Mouse (Mus musculus): ENCODE results near the gene Zfp579. TPM values are rescaled to one million over a fixed set of nuclear protein-coding genes. Genes with fewer than 3 reads are reported as not detected.
"Not testable (repeated sequence)": the region's sequence is repeated elsewhere in the genome, so short reads cannot be mapped to it uniquely, and the experiment has no call there.

Zfp579 gene
- polyA plus RNA-seq, 1 experiment from 2014 or later, result 25.7 TPM

GRCm38 (mm10) chr7:5030554-5031275 is 34.8 kb upstream of the Zfp579 start:
- H3K9ac ChIP-seq, result no peak overlapping the region
- H3K9me3 ChIP-seq, result peaks cover 40% of the 10 kb centered on the region
- H3K36me3 ChIP-seq, result peaks cover 98% of the 10 kb centered on the region
- 0 out of 2 replicates have a peak, but pooled peaks have one; percentile 20 for ATAC-seq (ENCODE audit: extremely low read depth, insufficient number of reproducible peaks, low FRiP score, low TSS enrichment)
- H3K4me1 ChIP-seq, result no peaks in the 10 kb centered on the region
- no peak overlapping the region for H3K27ac ChIP-seq (replicated peaks)
- no peak overlapping the region for H3K4me2 ChIP-seq
- 81% methylated on average over 63 of the region's 63 CpGs for WGBS
- H3K4me3 ChIP-seq, result 0 out of 2 replicates have a peak overlapping the region, but pooled peaks have one; percentile 1
- H3K27me3 ChIP-seq (replicated peaks), result no peaks in the 10 kb centered on the region

DNA sequence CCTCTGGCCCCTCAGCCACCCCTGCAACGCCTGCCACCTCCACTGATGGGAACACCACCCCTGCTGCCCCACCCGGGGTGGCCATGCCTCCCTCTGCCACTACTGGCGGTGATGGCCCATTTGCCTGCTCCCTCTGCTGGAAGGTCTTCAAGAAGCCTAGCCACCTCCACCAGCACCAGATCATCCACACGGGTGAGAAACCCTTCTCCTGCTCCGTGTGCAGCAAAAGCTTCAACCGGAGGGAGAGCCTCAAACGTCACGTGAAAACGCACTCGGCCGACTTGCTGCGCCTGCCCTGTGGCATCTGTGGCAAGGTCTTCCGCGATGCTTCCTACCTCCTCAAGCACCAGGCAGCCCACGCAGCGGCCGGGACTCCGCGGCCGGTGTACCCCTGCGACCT is 34.0 kb upstream of the Zfp579 start:
- no peak overlapping the region for H3K27ac ChIP-seq (replicated peaks)
- H3K4me2 ChIP-seq, result no peak overlapping the region
- peaks cover 97% of the 10 kb centered on the region for H3K36me3 ChIP-seq
- H3K4me1 ChIP-seq, result no peaks in the 10 kb centered on the region
- H3K27me3 ChIP-seq (replicated peaks), result no peaks in the 10 kb centered on the region
- ATAC-seq (ENCODE audit: extremely low read depth, insufficient number of reproducible peaks, low FRiP score, low TSS enrichment), result no peak
- no peak overlapping the region for H3K9ac ChIP-seq
- WGBS, result 87% methylated on average over 21 of the region's 21 CpGs
- H3K9me3 ChIP-seq, result peaks cover 40% of the 10 kb centered on the region
- H3K4me3 ChIP-seq, result no peak overlapping the region

DNA sequence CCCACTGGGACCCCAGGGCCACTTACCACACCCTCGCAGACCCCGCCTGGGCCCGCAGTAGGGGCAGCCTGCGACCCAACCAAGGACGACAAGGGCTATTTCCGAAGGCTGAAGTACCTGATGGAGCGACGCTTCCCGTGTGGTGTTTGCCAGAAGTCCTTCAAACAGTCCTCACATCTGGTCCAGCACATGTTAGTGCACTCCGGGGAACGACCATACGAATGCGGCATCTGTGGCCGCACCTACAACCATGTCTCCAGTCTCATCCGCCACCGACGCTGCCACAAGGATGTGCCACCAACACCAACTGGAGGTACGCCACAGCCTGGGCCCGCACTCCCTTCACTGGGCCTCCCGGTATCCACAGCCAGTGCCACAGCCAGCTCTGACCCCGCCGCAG is 33.6 kb upstream of the Zfp579 start:
- Histone ChIP-seq H3K4me3 (no peak overlapping the region), H3K27ac (replicated peaks) (no peak overlapping the region), H3K27me3 (replicated peaks) (no peaks in the 10 kb centered on the region), H3K36me3 (peaks cover 97% of the 10 kb centered on the region), H3K4me2 (no peak overlapping the region), H3K4me1 (no peaks in the 10 kb centered on the region), H3K9ac (no peak overlapping the region), H3K9me3 (peaks cover 40% of the 10 kb centered on the region)
- no peak for ATAC-seq (ENCODE audit: extremely low read depth, insufficient number of reproducible peaks, low FRiP score, low TSS enrichment)
- WGBS, result 89% methylated on average over 22 of the region's 22 CpGs

- Histone ChIP-seq H3K36me3 (peaks cover 62% of the 10 kb centered on the region), H3K27me3 (replicated peaks) (no peaks in the 10 kb centered on the region), H3K27ac (replicated peaks) (peak overlapping the region; percentile 95), H3K9me3 (no peaks in the 10 kb centered on the region), H3K4me2 (peak overlapping the region; percentile 91), H3K4me1 (peaks cover 35% of the 10 kb centered on the region), H3K9ac (peak overlapping the region; percentile 96), H3K4me3 (peak overlapping the region; percentile 77)
- no peak for ATAC-seq (ENCODE audit: extremely low read depth, insufficient number of reproducible peaks, low FRiP score, low TSS enrichment)
- WGBS, result 54% methylated on average over 5 of the region's 5 CpGs
Observed at GRCm38 (mm10) chr7:5021197-5021596, 25.2 kb upstream of the Zfp579 start.

- Histone ChIP-seq H3K27ac (replicated peaks) (peak overlapping the region; percentile 95), H3K27me3 (replicated peaks) (no peaks in the 10 kb centered on the region), H3K36me3 (peaks cover 57% of the 10 kb centered on the region), H3K9ac (peak overlapping the region; percentile 96), H3K4me1 (peaks cover 39% of the 10 kb centered on the region), H3K4me3 (peak overlapping the region; percentile 77), H3K4me2 (peak overlapping the region; percentile 91), H3K9me3 (no peaks in the 10 kb centered on the region)
- under 1% methylated on average over 10 of the region's 15 CpGs for WGBS
- ATAC-seq (ENCODE audit: extremely low read depth, insufficient number of reproducible peaks, low FRiP score, low TSS enrichment), result peak; percentile 3
Observed at GRCm38 (mm10) chr7:5020685-5021084, 24.7 kb upstream of the Zfp579 start.

- Histone ChIP-seq H3K27me3 (replicated peaks) (no peaks in the 10 kb centered on the region), H3K27ac (replicated peaks) (peak within 1 kb of the TSS; percentile 95), H3K4me3 (peak within 1 kb of the TSS; percentile 77), H3K9me3 (no peaks in the 10 kb centered on the region), H3K9ac (peak within 1 kb of the TSS; percentile 96), H3K4me1 (peaks cover 39% of the 10 kb centered on the region), H3K4me2 (peak within 1 kb of the TSS; percentile 91), H3K36me3 (peaks cover 52% of the 10 kb centered on the region)
- WGBS, result under 1% methylated on average over 44 of the region's 49 CpGs
- peak; percentile 85 for ATAC-seq (ENCODE audit: extremely low read depth, insufficient number of reproducible peaks, low FRiP score, low TSS enrichment)
Observed at GRCm38 (mm10) chr7:5020000-5020681, 24.2 kb upstream of the Zfp579 start, which contains the start of the genes Zfp865 and Ccdc106. Zfp865 (plus strand) TSS chr7:5020376. Ccdc106 (plus strand) TSS chr7:5020553.

DNA sequence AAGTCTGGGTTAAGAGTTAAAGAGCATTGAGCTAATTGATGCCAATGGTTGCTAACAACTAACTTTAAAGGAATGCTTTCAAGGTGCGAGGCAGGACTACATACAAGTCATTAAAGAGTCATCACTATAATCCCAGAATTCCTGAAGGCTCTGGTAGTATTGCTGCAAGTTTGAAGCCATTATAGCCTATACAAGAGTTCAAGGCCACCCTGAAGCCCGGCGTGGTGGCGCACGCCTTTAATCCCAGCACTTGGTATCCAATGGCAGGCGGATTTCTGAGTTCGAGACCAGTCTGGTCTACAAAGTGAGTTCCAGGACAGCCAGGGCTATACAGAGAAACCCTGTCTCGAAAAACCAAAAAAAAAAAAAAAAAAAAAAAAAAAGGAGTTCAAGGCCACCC is 23.6 kb upstream of the Zfp579 start:
- Histone ChIP-seq H3K4me2 (peak overlapping the region; percentile 91), H3K36me3 (peaks cover 46% of the 10 kb centered on the region), H3K4me1 (peaks cover 39% of the 10 kb centered on the region), H3K27ac (replicated peaks) (peak overlapping the region; percentile 95), H3K9ac (peak overlapping the region; percentile 75), H3K4me3 (peak overlapping the region; percentile 77)
- not testable (repeated sequence) for H3K27me3 ChIP-seq (replicated peaks); H3K9me3 ChIP-seq; ATAC-seq (ENCODE audit: extremely low read depth, insufficient number of reproducible peaks, low FRiP score, low TSS enrichment)
- WGBS, result 28% methylated on average over 8 of the region's 8 CpGs

DNA sequence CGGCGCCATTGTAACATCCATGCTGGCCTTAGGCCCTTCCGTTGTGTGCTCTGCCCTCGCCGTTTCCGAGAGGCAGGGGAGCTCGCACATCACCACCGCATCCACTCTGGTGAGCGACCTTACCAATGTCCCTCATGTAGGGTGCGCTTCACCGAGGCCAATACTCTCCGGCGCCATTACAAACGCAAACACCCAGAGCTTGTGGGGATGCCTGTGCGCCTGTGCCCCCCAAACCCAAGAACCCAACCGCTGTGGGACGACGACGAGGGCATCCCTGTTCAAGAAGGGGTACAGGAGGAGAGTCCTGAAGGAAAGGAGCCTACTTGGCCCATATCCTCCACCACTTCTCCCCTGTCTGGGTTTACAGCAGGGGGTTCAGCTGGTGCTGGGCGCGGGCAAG is 22.0 kb upstream of the Zfp579 start:
- Histone ChIP-seq H3K36me3 (peaks cover 31% of the 10 kb centered on the region), H3K4me2 (no peak overlapping the region), H3K9ac (no peak overlapping the region), H3K9me3 (no peaks in the 10 kb centered on the region), H3K27ac (replicated peaks) (no peak overlapping the region), H3K4me3 (no peak overlapping the region), H3K4me1 (peaks cover 37% of the 10 kb centered on the region), H3K27me3 (replicated peaks) (no peaks in the 10 kb centered on the region)
- WGBS, result 94% methylated on average over 21 of the region's 21 CpGs
- ATAC-seq (ENCODE audit: extremely low read depth, insufficient number of reproducible peaks, low FRiP score, low TSS enrichment), result no peak

DNA sequence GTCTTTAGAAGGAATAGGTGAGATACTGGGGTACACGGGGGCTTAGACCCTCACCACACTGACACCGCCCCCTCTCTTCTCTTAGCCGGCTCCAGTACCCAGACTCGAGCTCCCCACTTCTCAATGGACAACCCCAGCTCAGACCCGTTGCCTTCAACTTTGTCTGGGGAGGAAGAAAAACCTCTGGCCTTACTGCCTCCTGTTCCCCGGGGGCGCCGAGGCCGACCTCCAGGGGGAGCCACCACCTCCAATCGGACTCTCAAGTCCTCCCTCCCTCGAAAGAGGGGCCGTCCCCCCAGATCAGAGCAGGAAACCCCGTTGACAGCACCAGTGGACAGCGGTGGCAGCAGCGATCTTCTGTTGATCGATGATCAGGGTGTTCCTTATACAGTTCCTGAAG is 21.4 kb upstream of the Zfp579 start:
- no peak overlapping the region for H3K4me2 ChIP-seq
- no peak for ATAC-seq (ENCODE audit: extremely low read depth, insufficient number of reproducible peaks, low FRiP score, low TSS enrichment)
- peaks cover 31% of the 10 kb centered on the region for H3K36me3 ChIP-seq
- H3K27ac ChIP-seq (replicated peaks), result no peak overlapping the region
- 85% methylated on average over 16 of the region's 16 CpGs for WGBS
- no peak overlapping the region for H3K4me3 ChIP-seq
- H3K9me3 ChIP-seq, result no peaks in the 10 kb centered on the region
- no peaks in the 10 kb centered on the region for H3K27me3 ChIP-seq (replicated peaks)
- no peak overlapping the region for H3K9ac ChIP-seq
- peaks cover 35% of the 10 kb centered on the region for H3K4me1 ChIP-seq

GRCm38 (mm10) chr7:5016920-5017319 is 21.0 kb upstream of the Zfp579 start:
- WGBS, result 92% methylated on average over 2 of the region's 2 CpGs
- no peaks in the 10 kb centered on the region for H3K9me3 ChIP-seq
- no peak overlapping the region for H3K4me2 ChIP-seq
- no peaks in the 10 kb centered on the region for H3K27me3 ChIP-seq (replicated peaks)
- H3K27ac ChIP-seq (replicated peaks), result no peak overlapping the region
- no peak overlapping the region for H3K9ac ChIP-seq
- no peak overlapping the region for H3K4me3 ChIP-seq
- ATAC-seq (ENCODE audit: extremely low read depth, insufficient number of reproducible peaks, low FRiP score, low TSS enrichment), result no peak
- peaks cover 31% of the 10 kb centered on the region for H3K36me3 ChIP-seq
- peaks cover 32% of the 10 kb centered on the region for H3K4me1 ChIP-seq

GRCm38 (mm10) chr7:5016057-5016456 is 20.1 kb upstream of the Zfp579 start:
- Histone ChIP-seq H3K27me3 (replicated peaks) (no peaks in the 10 kb centered on the region), H3K4me2 (peak overlapping the region; percentile 79), H3K9ac (peak overlapping the region; percentile 82), H3K4me1 (peaks cover 24% of the 10 kb centered on the region), H3K9me3 (no peaks in the 10 kb centered on the region), H3K27ac (replicated peaks) (peak overlapping the region; percentile 99), H3K4me3 (peak overlapping the region; percentile 75), H3K36me3 (peaks cover 35% of the 10 kb centered on the region)
- ATAC-seq (ENCODE audit: extremely low read depth, insufficient number of reproducible peaks, low FRiP score, low TSS enrichment), result no peak
- 65% methylated on average over 3 of the region's 3 CpGs for WGBS
